Mouse (Mus musculus): ENCODE results near the gene Tmed1. TPM values are rescaled to one million over a fixed set of nuclear protein-coding genes. Genes with fewer than 3 reads are reported as not detected.
A peak's percentile ranks its signal among the peaks of the same experiment; 100 is the strongest.

The Tmed1 gene
- polyA plus RNA-seq (2014; fragmentation: Nextera tagmentation; extraction: Ambion mirVana): 68.6 and 70.2 TPM in 2 replicates

DNA sequence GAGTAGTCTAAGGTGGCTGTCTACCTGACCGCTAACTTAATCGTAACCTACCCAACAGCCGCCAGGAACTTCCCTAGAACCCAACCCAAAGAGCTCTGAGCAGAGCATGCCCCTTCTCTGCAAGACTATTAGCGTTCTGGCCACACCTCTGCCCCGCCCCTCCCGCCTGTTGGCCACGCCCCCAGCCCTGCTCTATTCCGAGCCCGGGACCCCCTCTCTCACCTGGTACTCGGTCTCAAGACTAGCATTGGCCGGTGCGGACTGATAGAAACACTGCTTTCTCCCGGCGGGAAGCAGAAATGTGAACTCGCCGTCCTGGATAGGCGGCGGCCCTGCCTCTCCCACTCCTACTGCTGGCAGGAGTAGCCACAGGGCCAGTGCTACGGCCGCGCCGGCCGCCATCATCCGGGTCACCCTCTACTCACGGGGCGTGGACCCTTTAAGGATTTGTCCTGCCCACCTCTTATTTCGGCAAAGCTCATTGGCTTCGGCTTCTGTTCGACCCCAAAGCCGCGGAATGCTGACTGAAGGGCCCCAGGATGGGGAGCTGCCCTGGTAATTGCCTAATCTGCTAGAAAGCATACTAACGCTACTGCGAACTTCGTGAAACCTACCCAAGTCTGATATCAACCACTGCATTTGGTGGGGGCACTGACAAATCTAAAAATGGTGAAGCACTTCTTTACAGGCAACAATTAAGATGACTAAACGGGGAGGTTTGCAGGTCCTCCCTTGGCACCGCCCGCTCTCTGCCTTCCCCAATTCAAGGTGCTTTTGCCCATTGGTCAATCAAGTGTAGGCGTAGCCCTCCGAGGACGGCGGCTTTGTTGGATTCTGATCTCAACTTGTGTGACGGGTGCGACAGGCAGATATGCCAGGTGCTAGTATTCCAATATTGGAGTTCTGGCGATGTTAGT is at the start of gene Tmed1:
Gene Tmed1, minus strand, starts transcription at position 481 of the 917 bp plus-strand sequence.
- Histone ChIP-seq H3K27me3 (replicated peaks; ENCODE audit: control insufficient read depth, insufficient read depth, low read length) (no peaks in the 10 kb centered on the region), H3K9me3 (ENCODE audit: control insufficient read depth, low read length) (no peaks in the 10 kb centered on the region), H3K4me2 (peak within 1 kb of the TSS; percentile 82), H3K4me3 (ENCODE audit: low read depth, low read length) (peak within 1 kb of the TSS; percentile 74), H3K36me3 (ENCODE audit: control insufficient read depth, insufficient read depth, low read length) (peaks cover 32% of the 10 kb centered on the region), H3K4me1 (replicated peaks; ENCODE audit: control insufficient read depth, insufficient read depth, low read length) (peaks cover 11% of the 10 kb centered on the region), H3K9ac (ENCODE audit: low read depth, low read length) (peak within 1 kb of the TSS; percentile 82), H3K27ac (ENCODE audit: low read depth, low read length) (peak within 1 kb of the TSS; percentile 51)
- ATAC-seq (replicated peaks; ENCODE audit: low FRiP score) (peak; percentile 95), DNase-seq (ENCODE audit: low spot score) (peak; percentile 99)
- under 1% methylated on average over 44 of the region's 44 CpGs for WGBS

DNA sequence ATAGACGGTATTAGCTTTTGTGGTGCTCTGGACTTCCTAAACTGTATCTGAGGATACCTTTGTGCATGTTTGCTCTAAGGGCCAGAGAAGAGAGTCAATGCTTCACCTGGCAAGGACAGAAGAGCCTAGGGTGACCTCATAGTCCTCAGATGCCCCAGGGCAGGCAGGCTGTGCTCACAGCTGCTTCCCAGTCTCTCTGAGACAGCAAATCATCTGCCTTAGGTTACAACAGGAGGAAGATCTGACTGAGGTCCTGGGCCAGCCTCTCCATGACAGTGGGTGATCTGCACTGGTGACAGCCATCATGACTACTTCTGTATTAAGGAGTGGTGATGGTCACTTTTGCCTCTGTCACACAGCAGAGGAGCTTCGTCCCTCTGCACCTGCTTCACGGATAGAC is 49.1 kb upstream of the Tmed1 start:
- H3K4me1 ChIP-seq (replicated peaks; ENCODE audit: control insufficient read depth, insufficient read depth, low read length): peaks cover 35% of the 10 kb centered on the region
- H3K9me3 ChIP-seq (ENCODE audit: control insufficient read depth, low read length): no peaks in the 10 kb centered on the region
- H3K27me3 ChIP-seq (replicated peaks; ENCODE audit: control insufficient read depth, insufficient read depth, low read length): no peaks in the 10 kb centered on the region
- no peak for ATAC-seq (replicated peaks; ENCODE audit: low FRiP score)
- H3K36me3 ChIP-seq (ENCODE audit: control insufficient read depth, insufficient read depth, low read length): peaks cover 11% of the 10 kb centered on the region; the same call in 1 of the 2 replicates
- peak overlapping the region; percentile 88; the same call in 1 of the 2 replicates for H3K27ac ChIP-seq (ENCODE audit: low read depth, low read length)
- WGBS: 89% methylated on average over 3 of the region's 3 CpGs
- DNase-seq (ENCODE audit: low spot score): no peak
- H3K4me3 ChIP-seq (ENCODE audit: low read depth, low read length): no peak overlapping the region
- H3K4me2 ChIP-seq: peak overlapping the region; percentile 57
- H3K9ac ChIP-seq (ENCODE audit: low read depth, low read length): no peak overlapping the region

DNA sequence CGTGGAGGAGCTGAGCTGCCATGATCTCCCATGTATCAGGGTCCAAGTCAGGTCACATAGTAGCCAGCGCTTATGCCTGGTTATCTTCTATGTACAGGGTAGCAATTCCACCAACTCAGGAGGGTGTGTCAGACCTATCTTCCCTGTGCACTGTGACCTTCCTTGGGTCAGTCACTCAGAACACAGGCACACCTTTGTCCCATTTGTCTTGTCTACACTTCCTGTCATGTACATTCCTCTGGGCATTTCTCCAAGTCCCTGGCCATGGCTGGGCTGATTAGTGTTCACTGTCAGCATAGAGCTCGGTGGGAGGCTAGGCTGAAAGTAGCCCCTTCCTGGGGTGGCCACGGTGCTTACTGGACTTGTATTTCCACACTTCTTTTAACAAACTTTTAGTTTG is 48.3 kb upstream of the Tmed1 start:
- H3K36me3 ChIP-seq (ENCODE audit: control insufficient read depth, insufficient read depth, low read length): peaks cover 11% of the 10 kb centered on the region; the same call in 1 of the 2 replicates
- H3K27ac ChIP-seq (ENCODE audit: low read depth, low read length): peak overlapping the region; percentile 88
- 0 out of 2 replicates have a peak overlapping the region, but pooled peaks have one; percentile 1 for H3K9ac ChIP-seq (ENCODE audit: low read depth, low read length)
- 0 out of 2 replicates have a peak overlapping the region, but pooled peaks have one; percentile 10 for H3K4me3 ChIP-seq (ENCODE audit: low read depth, low read length)
- no peaks in the 10 kb centered on the region for H3K9me3 ChIP-seq (ENCODE audit: control insufficient read depth, low read length)
- peak; percentile 43 for DNase-seq (ENCODE audit: low spot score)
- H3K4me1 ChIP-seq (replicated peaks; ENCODE audit: control insufficient read depth, insufficient read depth, low read length): peaks cover 34% of the 10 kb centered on the region
- ATAC-seq (replicated peaks; ENCODE audit: low FRiP score): peak; percentile 99
- H3K27me3 ChIP-seq (replicated peaks; ENCODE audit: control insufficient read depth, insufficient read depth, low read length): no peaks in the 10 kb centered on the region
- H3K4me2 ChIP-seq: peak overlapping the region; percentile 57
- WGBS: 50% methylated on average over 4 of the region's 4 CpGs

DNA sequence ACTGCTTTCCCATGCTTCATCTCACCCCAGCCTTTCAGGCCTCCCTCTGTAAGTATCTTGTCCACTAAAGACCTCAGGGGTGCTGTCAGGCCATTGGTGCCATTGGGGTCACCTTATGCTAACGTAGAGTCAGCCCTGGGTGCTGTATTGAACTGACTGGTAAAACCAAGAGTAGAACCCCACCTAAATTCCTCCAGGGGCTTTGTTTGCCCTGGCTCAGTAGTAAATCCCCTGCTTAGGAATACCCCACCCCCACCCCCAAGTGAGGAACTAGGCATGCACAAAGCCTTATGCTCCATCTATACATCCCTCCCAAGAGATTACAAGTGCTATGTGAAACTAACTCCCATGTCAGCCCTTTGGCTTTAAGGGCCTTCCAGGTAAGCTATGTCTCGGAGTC is 47.5 kb upstream of the Tmed1 start:
- Histone ChIP-seq H3K9ac (ENCODE audit: low read depth, low read length) (no peak overlapping the region), H3K4me1 (replicated peaks; ENCODE audit: control insufficient read depth, insufficient read depth, low read length) (peaks cover 34% of the 10 kb centered on the region), H3K27ac (ENCODE audit: low read depth, low read length) (peak overlapping the region; percentile 88)

DNA sequence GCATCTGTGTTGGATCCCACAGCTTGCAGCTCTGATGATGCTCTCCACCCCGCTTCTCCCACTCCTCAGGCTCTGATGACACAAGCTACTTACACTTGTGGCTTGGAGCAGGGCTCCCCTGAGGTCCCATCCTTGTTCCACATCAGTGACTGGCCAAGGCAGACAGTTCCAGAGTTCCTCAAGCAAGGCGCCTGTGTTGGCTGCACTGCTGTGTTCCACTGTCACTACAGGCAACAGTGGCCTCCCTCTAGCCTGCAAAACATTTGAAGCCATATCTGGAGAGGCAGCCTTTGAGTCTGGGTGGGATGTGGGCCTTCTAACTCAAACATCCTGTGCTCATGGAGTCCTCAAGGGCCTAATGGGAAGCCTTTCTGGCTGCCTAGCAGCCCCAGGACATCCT is 46.9 kb upstream of the Tmed1 start:
- H3K4me2 ChIP-seq: no peak overlapping the region
- peak overlapping the region; percentile 30; the same call in 1 of the 2 replicates for H3K9ac ChIP-seq (ENCODE audit: low read depth, low read length)
- WGBS: 89% methylated on average over 2 of the region's 2 CpGs
- ATAC-seq (replicated peaks; ENCODE audit: low FRiP score): no peak
- DNase-seq (ENCODE audit: low spot score): no peak
- no peak overlapping the region for H3K4me3 ChIP-seq (ENCODE audit: low read depth, low read length)
- H3K36me3 ChIP-seq (ENCODE audit: control insufficient read depth, insufficient read depth, low read length): peaks cover 11% of the 10 kb centered on the region; the same call in 1 of the 2 replicates
- H3K27ac ChIP-seq (ENCODE audit: low read depth, low read length): peak overlapping the region; percentile 88
- H3K9me3 ChIP-seq (ENCODE audit: control insufficient read depth, low read length): no peaks in the 10 kb centered on the region
- H3K27me3 ChIP-seq (replicated peaks; ENCODE audit: control insufficient read depth, insufficient read depth, low read length): no peaks in the 10 kb centered on the region
- H3K4me1 ChIP-seq (replicated peaks; ENCODE audit: control insufficient read depth, insufficient read depth, low read length): peaks cover 34% of the 10 kb centered on the region

More for the DNA sequence above, 47.5 kb upstream of the Tmed1 start:
- H3K36me3 ChIP-seq (ENCODE audit: control insufficient read depth, insufficient read depth, low read length): peaks cover 11% of the 10 kb centered on the region; the same call in 1 of the 2 replicates
- H3K4me3 ChIP-seq (ENCODE audit: low read depth, low read length): no peak overlapping the region
- no peaks in the 10 kb centered on the region for H3K9me3 ChIP-seq (ENCODE audit: control insufficient read depth, low read length)
- no peaks in the 10 kb centered on the region for H3K27me3 ChIP-seq (replicated peaks; ENCODE audit: control insufficient read depth, insufficient read depth, low read length)
- DNase-seq (ENCODE audit: low spot score): no peak
- peak overlapping the region; percentile 57 for H3K4me2 ChIP-seq
- no peak for ATAC-seq (replicated peaks; ENCODE audit: low FRiP score)
- WGBS: 83% methylated on average over 2 of the region's 2 CpGs

DNA sequence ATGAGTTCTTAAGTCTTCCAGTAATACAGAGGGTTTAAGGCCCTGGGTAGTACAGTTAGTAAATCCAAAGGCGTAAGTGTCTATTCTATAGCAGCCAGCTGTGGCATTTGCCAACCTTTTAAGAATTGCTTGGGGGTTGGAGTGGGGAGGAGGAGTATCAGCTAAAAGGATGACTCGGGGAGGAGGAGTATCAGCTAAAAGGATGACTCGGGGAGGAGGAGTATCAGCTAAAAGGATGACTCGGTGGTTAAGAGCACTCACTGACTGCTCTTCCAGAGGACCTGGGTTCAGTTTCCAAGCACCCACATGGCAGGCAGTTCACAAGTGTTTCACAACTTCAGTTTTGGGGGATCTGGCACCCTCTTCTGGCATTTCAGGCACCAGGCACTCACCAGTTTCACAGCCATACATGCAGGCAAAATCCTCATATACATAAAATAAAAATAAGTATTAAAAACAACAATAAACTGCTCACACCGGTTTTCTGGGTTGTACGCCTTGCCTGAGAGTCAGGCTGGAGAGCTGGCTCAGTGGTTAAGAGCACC is 45.2 kb upstream of the Tmed1 start:
- no peak overlapping the region for H3K9ac ChIP-seq (ENCODE audit: low read depth, low read length)
- whole genome bisulfite sequencing: 79% methylated on average over 6 of the region's 6 CpGs
- DNase-seq (ENCODE audit: low spot score): no peak
- H3K36me3 ChIP-seq (ENCODE audit: control insufficient read depth, insufficient read depth, low read length): peaks cover 15% of the 10 kb centered on the region
- H3K4me2 ChIP-seq: no peak overlapping the region
- peaks cover 34% of the 10 kb centered on the region for H3K4me1 ChIP-seq (replicated peaks; ENCODE audit: control insufficient read depth, insufficient read depth, low read length)
- H3K4me3 ChIP-seq (ENCODE audit: low read depth, low read length): no peak overlapping the region
- ATAC-seq (replicated peaks; ENCODE audit: low FRiP score): no peak
- no peaks in the 10 kb centered on the region for H3K27me3 ChIP-seq (replicated peaks; ENCODE audit: control insufficient read depth, insufficient read depth, low read length)
- H3K27ac ChIP-seq (ENCODE audit: low read depth, low read length): no peak overlapping the region; the same call in 1 of the 2 replicates
- no peaks in the 10 kb centered on the region for H3K9me3 ChIP-seq (ENCODE audit: control insufficient read depth, low read length)

DNA sequence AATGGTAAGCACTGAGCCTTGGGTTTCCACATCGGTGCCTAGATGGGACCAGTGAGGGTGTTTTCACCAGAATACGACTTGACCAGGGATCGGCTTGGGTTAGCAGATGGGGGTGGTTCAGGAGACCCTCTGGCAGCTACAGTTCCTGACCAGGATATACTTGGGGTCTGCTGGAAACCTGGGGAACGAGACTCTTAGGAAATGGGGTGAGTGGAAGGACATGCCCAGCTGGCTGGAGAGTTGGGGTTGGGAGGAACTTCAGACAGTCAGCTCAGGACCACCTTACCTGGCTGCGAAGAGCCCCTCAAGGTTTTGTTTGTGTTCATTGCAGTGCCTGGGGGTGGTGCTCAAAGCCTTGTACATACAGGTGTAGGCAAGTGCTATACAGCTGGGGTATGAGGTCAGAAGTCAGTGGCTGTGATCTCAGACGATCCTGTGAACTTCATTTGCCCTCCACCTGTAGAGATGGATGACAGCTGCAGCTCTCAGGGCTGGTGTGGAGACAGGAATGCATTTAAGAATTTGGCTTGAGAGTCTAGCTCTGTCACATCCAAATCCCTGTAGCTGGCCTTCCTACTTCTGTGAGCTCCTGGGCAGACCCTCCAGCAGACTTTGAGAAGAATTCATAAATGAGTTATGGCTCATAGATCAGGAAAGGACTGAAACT is 43.7 kb upstream of the Tmed1 start:
- Histone ChIP-seq H3K27ac (ENCODE audit: low read depth, low read length) (no peak overlapping the region), H3K4me1 (replicated peaks; ENCODE audit: control insufficient read depth, insufficient read depth, low read length) (peaks cover 28% of the 10 kb centered on the region), H3K9me3 (ENCODE audit: control insufficient read depth, low read length) (no peaks in the 10 kb centered on the region), H3K27me3 (replicated peaks; ENCODE audit: control insufficient read depth, insufficient read depth, low read length) (no peaks in the 10 kb centered on the region), H3K9ac (ENCODE audit: low read depth, low read length) (no peak overlapping the region), H3K4me3 (ENCODE audit: low read depth, low read length) (no peak overlapping the region), H3K36me3 (ENCODE audit: control insufficient read depth, insufficient read depth, low read length) (peaks cover 15% of the 10 kb centered on the region), H3K4me2 (no peak overlapping the region)
- 85% methylated on average over 6 of the region's 6 CpGs for WGBS
- ATAC-seq (replicated peaks; ENCODE audit: low FRiP score) (no peak), DNase-seq (ENCODE audit: low spot score) (no peak)

DNA sequence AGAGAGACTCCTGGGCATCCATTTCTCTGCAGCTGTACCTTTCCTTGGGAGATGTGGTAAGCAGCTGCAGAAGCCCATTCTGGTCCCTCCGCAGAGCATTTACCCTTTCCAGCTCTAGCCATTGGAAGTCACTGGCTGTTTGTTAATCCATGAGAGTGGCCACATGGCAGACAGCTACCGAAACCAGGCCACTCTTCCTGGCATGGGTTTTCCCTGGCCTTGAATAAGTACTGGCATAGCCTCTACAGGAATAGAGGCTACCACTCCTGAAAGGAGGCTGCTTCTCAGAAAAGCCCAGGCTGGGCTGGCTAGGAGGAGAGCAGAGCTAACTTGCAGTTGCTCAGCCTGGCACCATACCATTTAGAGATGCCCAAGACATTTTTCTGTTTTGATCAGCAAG is 41.0 kb upstream of the Tmed1 start:
- Histone ChIP-seq H3K27ac (ENCODE audit: low read depth, low read length) (no peak overlapping the region), H3K4me2 (no peak overlapping the region), H3K9ac (ENCODE audit: low read depth, low read length) (no peak overlapping the region), H3K4me1 (replicated peaks; ENCODE audit: control insufficient read depth, insufficient read depth, low read length) (peaks cover 13% of the 10 kb centered on the region), H3K9me3 (ENCODE audit: control insufficient read depth, low read length) (no peaks in the 10 kb centered on the region), H3K36me3 (ENCODE audit: control insufficient read depth, insufficient read depth, low read length) (peaks cover 13% of the 10 kb centered on the region), H3K27me3 (replicated peaks; ENCODE audit: control insufficient read depth, insufficient read depth, low read length) (no peaks in the 10 kb centered on the region), H3K4me3 (ENCODE audit: low read depth, low read length) (no peak overlapping the region)
- ATAC-seq (replicated peaks; ENCODE audit: low FRiP score) (no peak), DNase-seq (ENCODE audit: low spot score) (no peak)
- 94% methylated on average over 2 of the region's 2 CpGs for WGBS
